Mouse (Mus musculus) embryonic facial prominence, embryonic 11.5 days (tissue): ENCODE measurements at regions not wholly inside any gene's neighbourhood (a gene's known extent, or its start where the extent isn't known, plus 50 kb on each side); places are given as distances from the start of the nearest gene placed in this dataset.

Experiments used
- ATAC-seq: fragments of 200-750 bp; cut with Nextera tagmentation; replicated peaks from 2 replicates; pipeline ENCODE4 v1.8.0; 2017; ENCODE audit warnings: low read depth; ENCODE audit not compliant: insufficient number of reproducible peaks, low FRiP score, low TSS enrichment
- DNase-seq: peaks from one replicate; pipeline ENCODE4 v3.0.0-alpha.2; 2015; ENCODE audit warnings: low spot score
- H3K27ac ChIP-seq: fragments of 300-500 bp; sonication (generic); replicated peaks from 2 replicates; pipeline ENCODE4 v1.5.1; 2014; ENCODE audit warnings: mild to moderate bottlenecking, low read depth, low read length, control low read depth
- H3K27me3 ChIP-seq: fragments of 300-500 bp; sonication (generic); 2 replicates; pipeline ENCODE4 v1.6.1; 2014; ENCODE audit warnings: mild to moderate bottlenecking, low read length, moderate library complexity, mixed read lengths; ENCODE audit not compliant: control insufficient read depth, insufficient read depth
- H3K36me3 ChIP-seq: fragments of 300-500 bp; sonication (generic); replicated peaks from 2 replicates; pipeline ENCODE4 v1.6.1; 2014; ENCODE audit warnings: low read depth, mild to moderate bottlenecking, low read length, moderate library complexity, mixed read lengths; ENCODE audit not compliant: control insufficient read depth, insufficient read depth
- H3K4me1 ChIP-seq: fragments of 300-500 bp; sonication (generic); 2 replicates; pipeline ENCODE4 v1.6.1; 2014; ENCODE audit warnings: low read length, mixed read lengths; ENCODE audit not compliant: control insufficient read depth, insufficient read depth
- H3K4me2 ChIP-seq: fragments of 300-500 bp; sonication (generic); 2 replicates; pipeline ENCODE4 v1.6.1; 2014; ENCODE audit warnings: low read depth, mild to moderate bottlenecking, control low read depth, low read length, moderate library complexity
- H3K4me3 ChIP-seq: fragments of 300-500 bp; sonication (generic); 2 replicates; pipeline ENCODE4 v1.5.1; 2014; ENCODE audit warnings: low read depth, low read length, control low read depth
- H3K9ac ChIP-seq: fragments of 300-500 bp; sonication (generic); replicated peaks from 2 replicates; pipeline ENCODE4 v1.6.1; 2014; ENCODE audit warnings: mild to moderate bottlenecking, control low read depth, low read length
- H3K9me3 ChIP-seq: fragments of 300-500 bp; sonication (generic); replicated peaks from 2 replicates; pipeline ENCODE4 v1.6.1; 2016; ENCODE audit warnings: mild to moderate bottlenecking, low read length, inconsistent platforms, mixed read lengths; ENCODE audit not compliant: control insufficient read depth
- WGBS: fragments of 180-500 bp; shearing (Covaris S2); extraction: QIAGEN DNeasy Blood & Tissue Kit; methylation state at CpG from one replicate; pipeline ENCODE4 v1.1.7; 2014; 5-methylcytosine and 5-hydroxymethylcytosine counted together

- Histone ChIP-seq H3K36me3 (no peaks in the 10 kb centered on the region), H3K9me3 (no peaks in the 10 kb centered on the region), H3K27ac (no peak overlapping the region), H3K4me3 (no peak overlapping the region), H3K9ac (no peak overlapping the region), H3K4me1 (no peaks in the 10 kb centered on the region), H3K27me3 (no peaks in the 10 kb centered on the region), H3K4me2 (no peak overlapping the region)
- WGBS, result 82% methylated on average over 15 of the region's 15 CpGs
- no peak for DNase-seq
- ATAC-seq, result no peak
Measured at GRCm38 (mm10) chr19:22070246-22071030, 68.4 kb upstream of the Trpm3 start.

DNA sequence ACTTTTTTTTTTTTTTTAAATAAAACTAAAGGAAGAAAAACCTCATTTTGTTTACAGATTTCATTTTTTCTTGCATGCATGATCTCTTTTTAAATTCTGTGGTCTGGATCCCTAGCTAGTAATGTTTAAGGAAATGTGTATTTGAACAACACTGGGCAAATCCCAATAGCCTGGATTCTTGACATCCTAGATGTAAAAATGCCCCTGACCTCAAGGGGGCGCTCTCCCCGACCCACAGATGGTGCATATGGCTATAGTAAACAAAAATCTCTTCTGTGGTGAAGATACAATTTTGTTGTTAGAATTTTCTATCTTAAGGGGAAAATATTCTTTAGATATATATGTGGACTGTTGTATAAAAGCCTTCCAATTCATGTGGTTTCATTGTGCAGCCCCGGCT, 67.1 kb upstream of the Trpm3 start:
- Histone ChIP-seq H3K4me2 (no peak overlapping the region), H3K4me3 (no peak overlapping the region), H3K27ac (no peak overlapping the region), H3K9ac (no peak overlapping the region), H3K4me1 (no peaks in the 10 kb centered on the region), H3K9me3 (no peaks in the 10 kb centered on the region), H3K36me3 (no peaks in the 10 kb centered on the region), H3K27me3 (no peaks in the 10 kb centered on the region)
- ATAC-seq, result no peak
- 42% methylated on average over 3 of the region's 3 CpGs for WGBS
- no peak for DNase-seq

DNA sequence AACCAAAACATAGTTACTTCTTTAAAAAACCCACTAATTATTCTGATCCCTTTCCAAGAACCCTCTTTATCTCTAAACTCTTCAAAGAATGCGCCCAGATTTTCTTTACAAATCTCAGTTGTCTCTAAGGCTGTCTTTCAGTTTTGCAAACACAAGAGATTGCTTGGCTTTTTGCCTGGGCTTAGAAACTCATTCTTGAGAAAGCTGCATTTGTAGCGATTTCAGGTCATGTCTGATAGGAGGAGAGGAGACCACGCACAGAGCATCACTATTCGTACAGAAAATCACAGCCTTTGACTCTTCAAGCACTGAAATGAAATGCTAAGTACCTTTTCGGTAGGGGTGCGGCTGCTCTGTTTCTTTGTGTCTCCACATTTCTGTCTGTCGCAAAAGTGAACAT, 64.8 kb upstream of the Trpm3 start:
- Histone ChIP-seq H3K27ac (no peak overlapping the region), H3K4me2 (no peak overlapping the region), H3K9me3 (no peaks in the 10 kb centered on the region), H3K9ac (no peak overlapping the region), H3K36me3 (no peaks in the 10 kb centered on the region), H3K27me3 (no peaks in the 10 kb centered on the region), H3K4me1 (no peaks in the 10 kb centered on the region), H3K4me3 (no peak overlapping the region)
- ATAC-seq (no peak), DNase-seq (no peak)
- 81% methylated on average over 7 of the region's 7 CpGs for WGBS

GRCm38 (mm10) chr19:22081448-22081847, 57.4 kb upstream of the Trpm3 start:
- no peak overlapping the region for H3K4me3 ChIP-seq
- no peaks in the 10 kb centered on the region for H3K9me3 ChIP-seq
- DNase-seq, result no peak
- H3K36me3 ChIP-seq, result no peaks in the 10 kb centered on the region
- no peak overlapping the region for H3K27ac ChIP-seq
- no peak for ATAC-seq
- no peak overlapping the region for H3K9ac ChIP-seq
- H3K27me3 ChIP-seq, result no peaks in the 10 kb centered on the region
- 43% methylated on average over 4 of the region's 4 CpGs for WGBS
- no peak overlapping the region for H3K4me2 ChIP-seq
- H3K4me1 ChIP-seq, result no peaks in the 10 kb centered on the region
